Mouse (Mus musculus): ENCODE results near the gene Actbl2.

Gene Actbl2

GRCm38 (mm10) chr13:111269789-111270335 lies 15.0 kb downstream of the Actbl2 start:
- DNase-seq (ENCODE audit: low spot score), result no peak

- no peak for DNase-seq (ENCODE audit: low spot score)
Observed at GRCm38 (mm10) chr13:111271868-111272267, 17.1 kb downstream of the Actbl2 start.

GRCm38 (mm10) chr13:111286461-111287385 lies 31.9 kb downstream of the Actbl2 start:
- DNase-seq (ENCODE audit: low spot score), result no peak

GRCm38 (mm10) chr13:111291161-111291957 lies 36.5 kb downstream of the Actbl2 start:
- DNase-seq (ENCODE audit: low spot score), result no peak

- no peak for DNase-seq (ENCODE audit: low spot score)
Observed at GRCm38 (mm10) chr13:111291958-111292493, 37.2 kb downstream of the Actbl2 start.

GRCm38 (mm10) chr13:111293478-111293877 lies 38.7 kb downstream of the Actbl2 start:
- DNase-seq (ENCODE audit: low spot score), result no peak

GRCm38 (mm10) chr13:111294965-111295494 lies 40.2 kb downstream of the Actbl2 start:
- no peak for DNase-seq (ENCODE audit: low spot score)

GRCm38 (mm10) chr13:111296029-111296428 lies 41.2 kb downstream of the Actbl2 start:
- no peak for DNase-seq (ENCODE audit: low spot score)

GRCm38 (mm10) chr13:111297614-111298013 lies 42.8 kb downstream of the Actbl2 start:
- no peak for DNase-seq (ENCODE audit: low spot score)

GRCm38 (mm10) chr13:111299145-111299713 lies 44.4 kb downstream of the Actbl2 start:
- no peak for DNase-seq (ENCODE audit: low spot score)

GRCm38 (mm10) chr13:111300846-111301245 lies 46.0 kb downstream of the Actbl2 start:
- DNase-seq (ENCODE audit: low spot score), result no peak

GRCm38 (mm10) chr13:111301431-111301830 lies 46.6 kb downstream of the Actbl2 start:
- DNase-seq (ENCODE audit: low spot score), result no peak

- no peak for DNase-seq (ENCODE audit: low spot score)
Observed at GRCm38 (mm10) chr13:111304194-111304593, 49.4 kb downstream of the Actbl2 start.

GRCm38 (mm10) chr13:111304736-111305135 lies 49.9 kb downstream of the Actbl2 start:
- DNase-seq (ENCODE audit: low spot score), result no peak

All from T-cell, adult 2 months (primary cell).